Mouse (Mus musculus): Measurements from ENCODE around the gene Tmem94. TPM values are rescaled to one million over a fixed set of nuclear protein-coding genes. Genes with fewer than 3 reads are reported as not detected.
A peak's percentile ranks its signal among the peaks of the same experiment; 100 is the strongest.

The Tmem94 gene
- polyA plus RNA-seq, 1 experiment from 2014 or later: 28.7 TPM

GRCm38 (mm10) chr11:115824813-115825212 lies 59.6 kb downstream of the Tmem94 start:
- Histone ChIP-seq H3K4me2 (ENCODE audit: low read length) (peak overlapping the region; percentile 98), H3K9ac (ENCODE audit: low read length) (peak overlapping the region; percentile 80), H3K27me3 (ENCODE audit: control insufficient read depth, insufficient read depth, low read length) (no peaks in the 10 kb centered on the region), H3K9me3 (ENCODE audit: control insufficient read depth, low read length) (no peaks in the 10 kb centered on the region), H3K36me3 (ENCODE audit: control insufficient read depth, insufficient read depth, low read length) (peaks cover 32% of the 10 kb centered on the region), H3K27ac (replicated peaks in 1 of 2; ENCODE audit: control insufficient read depth in 1 of 2, insufficient read depth in 1 of 2, low read depth in 2 of 2, low read length in 2 of 2) (no peak overlapping the region), H3K4me1 (ENCODE audit: control insufficient read depth in 2 of 2, insufficient read depth in 2 of 2, low read length in 2 of 2) (peaks cover 23 to 25% of the 10 kb centered on the region in 2 experiments), H3K4me3 (ENCODE audit: control insufficient read depth in 1 of 2, insufficient read depth in 1 of 2, low read depth in 1 of 2, low read length in 2 of 2) (peak overlapping the region; percentile 76 to 82)
- no peak for ATAC-seq (ENCODE audit: insufficient number of reproducible peaks, insufficient read depth, low FRiP score, low read depth)
- 16% methylated on average over 11 of the region's 11 CpGs for WGBS

- no peaks in the 10 kb centered on the region for H3K9me3 ChIP-seq (ENCODE audit: control insufficient read depth, low read length)
- ATAC-seq (ENCODE audit: insufficient number of reproducible peaks, insufficient read depth, low FRiP score, low read depth): no peak
- H3K4me3 ChIP-seq (ENCODE audit: control insufficient read depth in 1 of 2, insufficient read depth in 1 of 2, low read depth in 1 of 2, low read length in 2 of 2): no peak overlapping the region
- H3K27ac ChIP-seq (replicated peaks in 1 of 2; ENCODE audit: control insufficient read depth in 1 of 2, insufficient read depth in 1 of 2, low read depth in 2 of 2, low read length in 2 of 2): no peak overlapping the region
- no peak overlapping the region for H3K4me2 ChIP-seq (ENCODE audit: low read length)
- peaks cover 15% of the 10 kb centered on the region for H3K36me3 ChIP-seq (ENCODE audit: control insufficient read depth, insufficient read depth, low read length)
- no peak overlapping the region for H3K9ac ChIP-seq (ENCODE audit: low read length)
- 68% methylated on average over 5 of the region's 5 CpGs for WGBS
- no peaks in the 10 kb centered on the region for H3K27me3 ChIP-seq (ENCODE audit: control insufficient read depth, insufficient read depth, low read length)
- peaks cover 36 to 39% of the 10 kb centered on the region in 2 experiments for H3K4me1 ChIP-seq (ENCODE audit: control insufficient read depth in 2 of 2, insufficient read depth in 2 of 2, low read length in 2 of 2)
Measured at GRCm38 (mm10) chr11:115826487-115826886, 61.3 kb downstream of the Tmem94 start.

DNA sequence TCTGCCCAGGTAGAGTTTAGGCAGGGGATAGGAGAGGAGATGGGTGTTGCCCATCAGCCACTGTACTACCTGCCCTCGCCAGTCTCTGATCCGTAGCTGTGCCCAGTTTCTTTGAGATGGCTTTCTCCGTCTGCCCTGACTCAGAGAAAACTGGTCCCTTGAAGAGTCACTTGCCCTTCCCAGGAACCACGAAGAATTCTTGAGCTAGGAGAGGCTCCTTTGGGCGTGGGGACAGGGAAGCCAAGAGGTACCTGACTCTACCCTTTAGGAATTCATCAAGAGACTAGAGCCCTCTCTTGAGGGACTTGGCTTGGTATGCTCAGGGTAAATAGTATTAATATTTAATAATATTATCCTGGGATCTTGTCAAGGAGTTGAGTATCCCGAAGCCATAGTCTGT lies 62.4 kb downstream of the Tmem94 start:
- Histone ChIP-seq H3K27ac (replicated peaks in 1 of 2; ENCODE audit: control insufficient read depth in 1 of 2, insufficient read depth in 1 of 2, low read depth in 2 of 2, low read length in 2 of 2) (no peak overlapping the region), H3K4me2 (ENCODE audit: low read length) (no peak overlapping the region), H3K4me1 (ENCODE audit: control insufficient read depth in 2 of 2, insufficient read depth in 2 of 2, low read length in 2 of 2) (peaks cover 47 to 50% of the 10 kb centered on the region in 2 experiments), H3K27me3 (ENCODE audit: control insufficient read depth, insufficient read depth, low read length) (no peaks in the 10 kb centered on the region), H3K36me3 (ENCODE audit: control insufficient read depth, insufficient read depth, low read length) (peaks cover 4% of the 10 kb centered on the region), H3K9me3 (ENCODE audit: control insufficient read depth, low read length) (no peaks in the 10 kb centered on the region), H3K9ac (ENCODE audit: low read length) (no peak overlapping the region), H3K4me3 (ENCODE audit: control insufficient read depth in 1 of 2, insufficient read depth in 1 of 2, low read depth in 1 of 2, low read length in 2 of 2) (no peak overlapping the region)
- no peak for ATAC-seq (ENCODE audit: insufficient number of reproducible peaks, insufficient read depth, low FRiP score, low read depth)
- WGBS: 80% methylated on average over 6 of the region's 6 CpGs

DNA sequence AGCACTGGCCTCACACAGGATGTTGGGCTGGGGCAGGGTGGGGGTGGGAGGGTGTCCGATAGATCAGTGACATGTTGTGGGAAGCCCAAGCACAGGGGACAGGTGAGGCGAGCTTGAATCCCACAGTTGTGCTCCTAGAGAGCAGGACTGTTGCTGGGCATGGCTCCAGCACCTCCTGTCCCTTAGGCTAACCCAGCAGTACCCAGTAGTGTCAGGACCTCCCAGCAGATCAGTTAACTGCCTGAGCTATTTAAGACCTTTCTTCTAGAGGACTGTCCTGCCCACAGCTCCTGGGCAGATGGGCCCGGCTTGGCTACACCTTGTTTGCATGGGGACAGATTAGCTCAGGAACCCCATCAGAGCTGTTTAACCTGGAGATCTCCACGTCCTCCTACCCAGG lies 63.8 kb downstream of the Tmem94 start:
- H3K4me1 ChIP-seq (ENCODE audit: control insufficient read depth in 2 of 2, insufficient read depth in 2 of 2, low read length in 2 of 2): peaks cover 57 to 64% of the 10 kb centered on the region in 2 experiments
- peak overlapping the region in 1 of 2 experiments; percentile 2; a peak in 1 of 4 replicates for H3K27ac ChIP-seq (replicated peaks in 1 of 2; ENCODE audit: control insufficient read depth in 1 of 2, insufficient read depth in 1 of 2, low read depth in 2 of 2, low read length in 2 of 2)

GRCm38 (mm10) chr11:115830550-115831325 lies 65.5 kb downstream of the Tmem94 start:
- Histone ChIP-seq H3K4me2 (ENCODE audit: low read length) (peak overlapping the region; percentile 28), H3K4me1 (ENCODE audit: control insufficient read depth in 2 of 2, insufficient read depth in 2 of 2, low read length in 2 of 2) (peaks cover 55 to 60% of the 10 kb centered on the region in 2 experiments), H3K27ac (replicated peaks in 1 of 2; ENCODE audit: control insufficient read depth in 1 of 2, insufficient read depth in 1 of 2, low read depth in 2 of 2, low read length in 2 of 2) (peak overlapping the region in 1 of 2 experiments; percentile 66; a peak in 2 of 4 replicates), H3K4me3 (ENCODE audit: control insufficient read depth in 1 of 2, insufficient read depth in 1 of 2, low read depth in 1 of 2, low read length in 2 of 2) (no peak overlapping the region), H3K9ac (ENCODE audit: low read length) (peak overlapping the region; percentile 26; the same call in 1 of the 2 replicates), H3K36me3 (ENCODE audit: control insufficient read depth, insufficient read depth, low read length) (no peaks in the 10 kb centered on the region), H3K9me3 (ENCODE audit: control insufficient read depth, low read length) (no peaks in the 10 kb centered on the region), H3K27me3 (ENCODE audit: control insufficient read depth, insufficient read depth, low read length) (no peaks in the 10 kb centered on the region)
- ATAC-seq (ENCODE audit: insufficient number of reproducible peaks, insufficient read depth, low FRiP score, low read depth): no peak
- WGBS: 23% methylated on average over 25 of the region's 25 CpGs

More for the DNA sequence above, 63.8 kb downstream of the Tmem94 start:
- 57% methylated on average over 4 of the region's 4 CpGs for WGBS
- Histone ChIP-seq H3K27me3 (ENCODE audit: control insufficient read depth, insufficient read depth, low read length) (no peaks in the 10 kb centered on the region), H3K36me3 (ENCODE audit: control insufficient read depth, insufficient read depth, low read length) (no peaks in the 10 kb centered on the region), H3K4me3 (ENCODE audit: control insufficient read depth in 1 of 2, insufficient read depth in 1 of 2, low read depth in 1 of 2, low read length in 2 of 2) (no peak overlapping the region), H3K9ac (ENCODE audit: low read length) (no peak overlapping the region), H3K4me2 (ENCODE audit: low read length) (no peak overlapping the region), H3K9me3 (ENCODE audit: control insufficient read depth, low read length) (no peaks in the 10 kb centered on the region)
- ATAC-seq (ENCODE audit: insufficient number of reproducible peaks, insufficient read depth, low FRiP score, low read depth): no peak

DNA sequence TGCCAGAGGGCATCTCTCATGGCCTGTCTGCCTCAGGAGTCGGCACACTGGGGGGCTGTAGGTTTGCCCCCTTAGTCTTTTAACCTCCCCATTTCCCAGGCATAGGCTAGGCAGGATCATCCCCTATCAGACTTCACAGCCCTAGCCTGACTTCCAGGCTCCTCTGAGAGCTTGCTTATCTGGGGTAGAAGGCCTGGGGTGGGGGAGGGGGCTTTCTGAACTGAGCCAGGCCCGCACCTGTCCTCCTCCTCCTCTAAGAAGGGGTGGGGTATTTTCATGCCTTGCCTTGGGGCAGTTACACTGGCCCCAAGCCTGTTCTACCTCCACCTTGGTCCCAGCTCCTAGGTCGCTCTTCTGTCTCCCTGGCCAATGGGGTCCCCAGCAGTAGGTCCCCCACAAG lies 66.3 kb downstream of the Tmem94 start:
- Histone ChIP-seq H3K4me2 (ENCODE audit: low read length) (0 out of 2 replicates have a peak overlapping the region, but pooled peaks have one; percentile 28), H3K4me3 (ENCODE audit: control insufficient read depth in 1 of 2, insufficient read depth in 1 of 2, low read depth in 1 of 2, low read length in 2 of 2) (no peak overlapping the region), H3K9me3 (ENCODE audit: control insufficient read depth, low read length) (no peaks in the 10 kb centered on the region), H3K36me3 (ENCODE audit: control insufficient read depth, insufficient read depth, low read length) (no peaks in the 10 kb centered on the region), H3K4me1 (ENCODE audit: control insufficient read depth in 2 of 2, insufficient read depth in 2 of 2, low read length in 2 of 2) (peaks cover 56 to 61% of the 10 kb centered on the region in 2 experiments), H3K27me3 (ENCODE audit: control insufficient read depth, insufficient read depth, low read length) (no peaks in the 10 kb centered on the region), H3K27ac (replicated peaks in 1 of 2; ENCODE audit: control insufficient read depth in 1 of 2, insufficient read depth in 1 of 2, low read depth in 2 of 2, low read length in 2 of 2) (peak overlapping the region in 1 of 2 experiments; percentile 84; a peak in 1 of 4 replicates), H3K9ac (ENCODE audit: low read length) (peak overlapping the region; percentile 42; the same call in 1 of the 2 replicates)
- WGBS: 35% methylated on average over 3 of the region's 3 CpGs
- ATAC-seq (ENCODE audit: insufficient number of reproducible peaks, insufficient read depth, low FRiP score, low read depth): no peak

- H3K4me1 ChIP-seq (ENCODE audit: control insufficient read depth in 2 of 2, insufficient read depth in 2 of 2, low read length in 2 of 2): peaks cover 61 to 66% of the 10 kb centered on the region in 2 experiments
- WGBS: 52% methylated on average over 6 of the region's 6 CpGs
- peak overlapping the region; percentile 53; the same call in 1 of the 2 replicates for H3K9ac ChIP-seq (ENCODE audit: low read length)
- no peak for ATAC-seq (ENCODE audit: insufficient number of reproducible peaks, insufficient read depth, low FRiP score, low read depth)
- H3K4me3 ChIP-seq (ENCODE audit: control insufficient read depth in 1 of 2, insufficient read depth in 1 of 2, low read depth in 1 of 2, low read length in 2 of 2): no peak overlapping the region
- H3K27me3 ChIP-seq (ENCODE audit: control insufficient read depth, insufficient read depth, low read length): no peaks in the 10 kb centered on the region
- H3K4me2 ChIP-seq (ENCODE audit: low read length): peak overlapping the region; percentile 45
- H3K9me3 ChIP-seq (ENCODE audit: control insufficient read depth, low read length): no peaks in the 10 kb centered on the region
- H3K36me3 ChIP-seq (ENCODE audit: control insufficient read depth, insufficient read depth, low read length): no peaks in the 10 kb centered on the region
- H3K27ac ChIP-seq (replicated peaks in 1 of 2; ENCODE audit: control insufficient read depth in 1 of 2, insufficient read depth in 1 of 2, low read depth in 2 of 2, low read length in 2 of 2): peak overlapping the region; percentile 52 to 84
Measured at GRCm38 (mm10) chr11:115832064-115832463, 66.8 kb downstream of the Tmem94 start.
